Mouse (Mus musculus): ENCODE measurements around the gene Kctd21.

- TF ChIP-seq CTCF (IDR thresholded peaks at IDR 0.05; ENCODE audit: low read depth, low read length) (no peak), POLR2A (IDR thresholded peaks at IDR 0.05; ENCODE audit: extremely low read depth, insufficient read depth, low read length) (no peak)
Observed at GRCm38 (mm10) chr7:97310341-97310635, 21.8 kb upstream of the Kctd21 start.
